Mouse (Mus musculus): Measurements from ENCODE around the gene Kidins220. TPM values are rescaled to one million over a fixed set of nuclear protein-coding genes. Genes with fewer than 3 reads are reported as not detected.

The Kidins220 gene
- polyA plus RNA-seq (2021; fragmentation: Nextera tagmentation): 45.3 and 53.7 TPM in 2 replicates
- long read RNA-seq, experiment 1, full-length matches to known transcripts: 1 of 280 reads
- long read RNA-seq, experiment 1, partial matches to known transcripts: 134 of 280 reads
- long read RNA-seq, experiment 1, other reads (novel, unspliced or antisense): 145 of 280 reads
- long read RNA-seq, experiment 2, partial matches to known transcripts: 38 of 77 reads
- long read RNA-seq, experiment 2, other reads (novel, unspliced or antisense): 38 of 77 reads

DNA sequence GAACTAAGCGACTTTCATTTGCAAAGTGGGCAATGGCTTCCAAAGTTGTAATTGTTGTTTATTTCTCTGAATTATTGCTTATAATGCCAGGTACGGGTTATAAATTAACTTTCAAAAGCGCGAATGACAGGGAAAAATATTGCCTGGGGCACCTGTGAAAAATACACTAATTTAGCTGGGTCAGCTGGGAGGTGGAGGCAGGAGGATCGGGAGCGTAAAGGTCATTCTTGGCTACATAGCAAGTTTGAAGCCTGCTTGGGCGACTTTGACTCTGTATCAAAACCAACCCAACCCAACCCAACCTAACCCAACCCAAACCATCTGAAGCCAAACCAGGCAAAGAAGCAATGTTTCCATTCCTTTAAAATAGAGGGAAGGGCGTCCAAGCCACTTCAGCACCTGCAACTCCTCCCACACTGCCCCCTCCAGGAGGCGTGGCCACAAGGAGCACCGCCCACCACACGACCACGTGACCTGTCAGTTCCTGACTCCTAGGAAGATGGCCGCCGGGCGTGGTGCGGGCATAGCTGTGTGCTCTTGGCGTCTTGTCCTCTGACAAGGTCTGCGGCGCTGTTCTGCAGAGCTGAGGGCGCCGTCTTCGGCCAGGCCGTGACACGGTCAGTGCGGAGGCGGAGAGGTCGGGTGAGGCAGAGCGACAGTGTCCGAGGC, at the start of gene Kidins220:
Gene Kidins220, plus strand, starts transcription at position 480 of the 669 bp plus-strand sequence.

DNA sequence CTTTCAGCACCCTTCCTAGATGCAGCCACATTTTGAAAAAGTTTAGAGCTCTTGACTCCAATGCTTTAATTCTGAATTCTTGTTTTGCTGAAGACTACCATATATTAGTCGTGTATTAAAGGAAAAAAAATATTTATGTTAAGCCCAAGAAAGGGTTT, 122.2 kb downstream of the Kidins220 start, which contains the start of gene Id2:
Gene Id2, minus strand, starts transcription at position 89 of the 158 bp plus-strand sequence.

Other genes with a start within 250 kb of the Kidins220 start
- 29.8 and 37.0 TPM in 2 replicates for gene Mboat2, start 144.0 kb upstream of the Kidins220 start, polyA plus RNA-seq (2021; fragmentation: Nextera tagmentation)
- gene Id2, start 122.2 kb downstream of the Kidins220 start, polyA plus RNA-seq (2021; fragmentation: Nextera tagmentation): 323 and 357 TPM in 2 replicates